Mouse (Mus musculus) T-helper 2 cell (primary cell): ENCODE measurements around the gene Oprm1.
"Not testable (repeated sequence)": the region's sequence is repeated elsewhere in the genome, so short reads cannot be mapped to it uniquely, and the experiment has no call there.

Experiments used
- in situ Hi-C: fragments of 300-600 bp; cut with MboI, MseI; formaldehyde crosslinking; loops from one replicate; pipeline ENCODE4 v1.15.1; 2025; ENCODE audit warnings: high pct_unique_total_duplicates

Oprm1 gene

DNA sequence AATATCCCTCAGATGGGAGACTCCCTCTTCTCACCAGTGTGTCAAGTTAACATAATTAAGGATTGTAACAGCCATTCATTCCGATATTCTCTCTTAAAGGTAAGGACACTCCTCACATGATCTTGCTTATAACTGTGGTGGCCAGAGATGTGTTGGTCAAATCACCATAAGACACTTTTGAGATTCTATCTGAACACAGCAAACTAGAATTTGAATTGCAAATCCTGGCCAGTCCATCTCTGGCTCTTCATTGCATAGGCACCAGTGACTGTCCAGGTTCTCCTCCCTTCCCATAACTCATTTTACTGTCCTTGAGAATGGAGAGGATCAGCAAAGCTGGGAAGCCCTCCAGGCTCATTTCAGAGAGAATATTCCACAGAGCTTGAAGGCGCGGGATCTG, at the start of gene Oprm1:
Gene Oprm1 (plus strand): TSS at position 301 of the 400 bp plus-strand sequence.
- in situ Hi-C loops: no loop called here

DNA sequence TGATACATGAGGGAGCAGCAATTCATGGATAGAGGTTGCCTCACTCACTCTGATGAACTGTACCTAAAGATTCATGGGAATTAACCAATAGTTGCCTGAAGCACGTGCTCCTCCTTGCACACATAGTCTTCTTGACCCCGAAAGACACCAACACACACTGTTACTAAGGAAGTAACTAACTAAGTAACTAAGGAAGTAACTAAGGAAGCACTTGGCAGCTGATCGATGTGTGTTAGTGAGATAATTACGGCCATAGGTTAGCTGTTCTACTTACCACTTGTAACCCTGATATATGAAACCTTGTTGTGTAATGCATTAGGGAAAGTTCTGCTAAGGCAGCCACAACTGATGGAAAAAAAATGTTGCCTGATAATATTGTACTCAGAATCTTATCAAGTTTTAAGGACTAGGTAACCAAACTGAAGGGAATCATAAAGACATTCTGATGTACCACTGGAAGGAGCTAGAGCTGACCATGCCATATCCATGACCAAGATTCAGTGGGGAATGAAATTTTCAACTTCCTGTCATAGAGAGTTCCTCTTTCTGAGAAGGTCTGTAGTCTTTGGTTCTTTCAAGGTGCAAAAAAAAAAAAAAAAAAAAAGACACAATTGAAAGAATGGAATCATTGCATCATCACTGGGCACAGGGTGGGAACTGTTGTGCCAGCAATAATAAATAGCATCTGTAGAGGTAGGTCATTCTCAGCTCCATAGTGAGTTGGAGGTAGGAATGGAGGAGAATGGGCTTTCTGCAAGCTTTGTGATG, 40.9 kb upstream of the Oprm1 start:
- in situ Hi-C loops: loop anchor here (25.0 kb wide), 1 partner anchor 980 kb away; no protein-coding TSS in a partner anchor

DNA sequence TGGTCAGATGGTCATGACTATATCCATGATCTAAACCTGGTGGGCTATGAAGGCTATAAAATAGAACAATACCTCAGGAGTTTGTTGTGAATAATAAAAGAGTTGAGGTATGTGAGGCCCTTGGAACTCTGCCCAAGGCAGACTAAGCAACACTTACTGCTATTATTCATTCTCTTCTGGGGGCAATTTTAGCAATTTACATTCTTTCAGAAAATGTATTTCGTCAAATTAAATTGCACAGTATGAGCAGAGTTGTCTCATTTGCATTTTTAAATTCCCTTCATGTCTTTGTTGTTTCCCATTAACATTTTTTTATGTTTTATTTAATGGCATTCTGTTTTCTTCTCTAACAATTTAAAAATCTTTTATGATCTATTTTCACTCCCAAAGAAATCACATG, 34.5 kb upstream of the Oprm1 start:
- in situ Hi-C loops: loop anchor here (25.0 kb wide), 1 partner anchor 986 kb away; no protein-coding TSS in a partner anchor

- in situ Hi-C loops: no loop called here
These were observed 29.8 kb upstream of the Oprm1 start for GRCm38 (mm10) chr10:6728469-6728868.

DNA sequence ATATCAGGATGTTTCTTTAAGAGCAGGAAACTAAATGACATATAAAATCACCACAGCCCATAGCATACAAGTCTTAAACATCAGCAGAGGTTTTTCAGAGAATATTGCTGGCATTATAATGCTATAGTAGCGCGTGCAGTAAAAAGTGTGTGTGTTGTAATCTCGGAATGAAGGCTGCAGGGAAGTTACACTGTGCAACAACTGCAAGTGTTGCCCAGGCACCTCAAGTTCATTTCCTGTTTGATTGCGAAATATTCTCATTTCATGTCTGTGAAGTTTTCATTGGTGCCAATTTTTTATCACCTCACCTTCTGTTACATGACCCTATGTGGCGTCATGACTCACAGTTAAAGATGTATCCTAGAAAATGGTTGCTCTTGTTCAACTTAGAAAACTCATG, 4.9 kb upstream of the Oprm1 start:
- in situ Hi-C loops: no loop called here

- in situ Hi-C loops: no loop called here
These were observed 3.0 kb downstream of the Oprm1 start, which contains the start of gene Gm10945 for GRCm38 (mm10) chr10:6761287-6761811. TSS of gene Gm10945 (minus strand) at chr10:6761761.

GRCm38 (mm10) chr10:6788517-6789237, 30.4 kb downstream of the Oprm1 start:
- in situ Hi-C loops: no loop called here

- in situ Hi-C loops: no loop called here
These were observed 31.9 kb downstream of the Oprm1 start for GRCm38 (mm10) chr10:6790226-6790625.

GRCm38 (mm10) chr10:6820626-6821025, 62.3 kb downstream of the Oprm1 start:
- in situ Hi-C loops: no loop called here

- in situ Hi-C loops: no loop called here
These were observed 83.9 kb downstream of the Oprm1 start for GRCm38 (mm10) chr10:6842225-6842624.

DNA sequence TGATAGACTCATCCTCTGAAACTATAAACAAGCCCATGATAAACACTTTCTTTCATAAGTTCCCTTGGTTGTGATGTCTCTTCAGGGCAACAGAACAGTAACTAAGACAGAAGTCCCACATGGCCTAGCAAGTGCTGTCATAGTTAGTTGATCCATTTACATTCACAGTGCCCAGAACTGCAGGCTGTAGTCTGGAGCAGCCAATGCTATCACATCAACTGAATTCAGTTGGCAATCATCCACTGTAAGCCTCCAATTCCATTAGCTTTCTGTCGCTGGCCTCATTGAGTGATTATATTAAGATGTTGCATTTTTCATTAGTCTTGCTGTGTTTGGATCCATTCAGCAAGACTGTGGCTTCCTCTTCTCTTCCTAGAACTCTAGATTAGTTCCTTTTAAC, 88.0 kb downstream of the Oprm1 start:
- in situ Hi-C loops: no loop called here

- in situ Hi-C loops: no loop called here
These were observed 90.0 kb downstream of the Oprm1 start for GRCm38 (mm10) chr10:6848162-6848754.

- in situ Hi-C loops: no loop called here
These were observed 90.5 kb downstream of the Oprm1 start for GRCm38 (mm10) chr10:6848834-6849233.

DNA sequence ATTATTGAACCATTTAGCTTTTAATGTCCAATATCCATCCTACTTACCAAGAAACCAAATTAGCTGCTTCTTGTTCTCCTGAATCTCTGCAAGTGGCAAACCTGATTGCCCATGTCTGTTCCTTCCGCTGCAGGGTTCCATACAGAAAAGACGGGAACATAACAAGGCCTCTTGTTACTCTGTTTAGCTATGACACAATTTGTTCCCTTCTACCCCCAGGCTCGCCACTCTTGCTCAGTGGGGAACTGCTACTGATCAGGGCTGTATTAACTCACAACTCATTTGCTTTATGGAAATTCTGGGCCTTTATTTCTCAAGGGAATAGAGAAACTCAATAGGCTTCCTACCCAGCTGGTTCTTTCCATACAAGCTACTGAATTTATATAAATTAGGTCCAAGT, 97.5 kb downstream of the Oprm1 start:
- in situ Hi-C loops: no loop called here

- in situ Hi-C loops: no loop called here
These were observed 113.2 kb downstream of the Oprm1 start for GRCm38 (mm10) chr10:6871418-6872072.

GRCm38 (mm10) chr10:6873917-6874316, 115.6 kb downstream of the Oprm1 start:
- in situ Hi-C loops: no loop called here

- in situ Hi-C loops: no loop called here
These were observed 120.1 kb downstream of the Oprm1 start for GRCm38 (mm10) chr10:6878276-6878881.

- in situ Hi-C loops: not testable (repeated sequence)
These were observed 123.7 kb downstream of the Oprm1 start for GRCm38 (mm10) chr10:6882041-6882440.

DNA sequence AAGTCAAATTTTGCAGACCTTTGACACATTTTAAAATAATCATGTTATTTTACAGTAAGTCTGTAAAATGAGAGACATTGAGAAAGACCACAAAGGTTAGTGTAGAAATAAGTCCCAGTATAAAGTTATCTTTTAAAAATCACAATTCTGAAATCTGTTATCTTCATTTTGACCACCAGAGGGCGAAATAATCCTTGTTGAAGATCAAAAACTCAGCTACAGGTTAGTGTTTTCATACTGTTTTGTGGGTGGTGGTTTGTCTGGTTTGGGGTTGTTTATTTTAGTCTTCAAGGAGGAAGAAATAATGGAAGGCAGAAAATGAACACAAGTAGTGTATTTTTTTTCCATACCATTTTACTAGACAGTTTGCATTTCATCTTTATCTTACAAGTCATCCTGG, 127.2 kb downstream of the Oprm1 start:
- in situ Hi-C loops: no loop called here

GRCm38 (mm10) chr10:6889640-6890245, 131.4 kb downstream of the Oprm1 start:
- in situ Hi-C loops: loop anchor here (5.0 kb wide), 1 partner anchor 108 kb away; no protein-coding TSS in a partner anchor
